Mouse (Mus musculus): Measurements from ENCODE around the gene Peak1. TPM values are rescaled to one million over a fixed set of nuclear protein-coding genes. Genes with fewer than 3 reads are reported as not detected.

Peak1 gene
- polyA plus RNA-seq, 1 experiment = 14.4 TPM

- TF ChIP-seq CTCF (IDR thresholded peaks at IDR 0.05; ENCODE audit: control insufficient read depth, insufficient read depth, insufficient read length) = no peak
- H3K79me2 ChIP-seq (ENCODE audit: control insufficient read depth, insufficient read depth) = no peaks in the 10 kb centered on the region
- no peak overlapping the region for H3ac ChIP-seq (ENCODE audit: control insufficient read depth, insufficient read length, low read depth)
- H3K4me3 ChIP-seq (ENCODE audit: insufficient read depth, poor library complexity, severe bottlenecking) = no peak overlapping the region
- H3K36me3 ChIP-seq (ENCODE audit: control insufficient read depth, insufficient read depth) = no peaks in the 10 kb centered on the region
- no peaks in the 10 kb centered on the region for H3K27me3 ChIP-seq (ENCODE audit: control insufficient read depth, insufficient read depth, insufficient read length)
- no peaks in the 10 kb centered on the region for H3K79me3 ChIP-seq (ENCODE audit: low read depth)
Observed at GRCm38 (mm10) chr9:56195193-56195592, 222.7 kb downstream of the Peak1 start.

GRCm38 (mm10) chr9:56191498-56192455 is 226.1 kb downstream of the Peak1 start:
- TF ChIP-seq CEBPB (IDR thresholded peaks at IDR 0.05; ENCODE audit: low read depth) = no peak
- peak; percentile 39 for TF ChIP-seq MYOD1 (IDR thresholded peaks at IDR 0.05; ENCODE audit: control insufficient read depth, insufficient read length, low read depth)
- Histone ChIP-seq H3K4me3 (ENCODE audit: insufficient read depth, poor library complexity, severe bottlenecking) (no peak overlapping the region), H3ac (ENCODE audit: control insufficient read depth, insufficient read length, low read depth) (no peak overlapping the region), H3K36me3 (ENCODE audit: control insufficient read depth, insufficient read depth) (no peaks in the 10 kb centered on the region), H3K27me3 (ENCODE audit: control insufficient read depth, insufficient read depth, insufficient read length) (no peaks in the 10 kb centered on the region), H3K79me2 (ENCODE audit: control insufficient read depth, insufficient read depth) (no peaks in the 10 kb centered on the region), H3K79me3 (ENCODE audit: low read depth) (no peaks in the 10 kb centered on the region)

DNA sequence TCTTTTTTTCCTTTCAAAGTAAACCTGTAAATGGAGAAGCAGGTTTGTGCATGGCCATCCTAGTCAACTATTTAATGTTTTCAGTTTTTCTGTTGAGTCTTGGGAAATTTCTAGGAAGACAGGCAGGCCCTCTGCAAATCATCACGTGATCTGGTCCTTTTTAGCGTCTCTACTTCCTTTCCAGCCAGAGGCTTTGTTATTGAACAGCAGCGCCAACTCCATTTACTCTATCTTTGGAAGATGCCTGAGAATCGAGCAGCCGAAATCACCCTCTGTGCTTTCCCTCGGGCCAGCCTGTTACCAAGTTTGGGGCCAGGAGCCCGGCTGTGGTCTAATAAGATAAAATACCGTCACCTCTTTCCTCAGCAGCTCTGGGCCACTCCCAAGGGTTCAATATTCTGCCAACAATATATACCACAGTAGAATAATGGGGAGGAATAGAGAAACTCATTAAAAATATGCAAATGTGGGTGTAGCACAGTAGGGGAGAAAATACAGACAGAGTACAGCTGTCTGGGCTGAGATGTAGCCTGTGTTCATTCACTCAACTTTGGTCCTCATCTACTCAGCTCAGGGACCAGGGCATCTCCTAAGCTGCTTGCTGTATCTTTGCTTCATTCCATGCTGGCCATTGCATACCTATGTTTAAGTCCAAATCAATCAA is 237.6 kb downstream of the Peak1 start:
- H3ac ChIP-seq (ENCODE audit: control insufficient read depth, insufficient read length, low read depth) = no peak overlapping the region
- no peaks in the 10 kb centered on the region for H3K36me3 ChIP-seq (ENCODE audit: control insufficient read depth, insufficient read depth)
- TF ChIP-seq USF1 (IDR thresholded peaks at IDR 0.05; ENCODE audit: low read depth) (peak; percentile 48), CEBPB (IDR thresholded peaks at IDR 0.05; ENCODE audit: low read depth) (no peak)
- H3K4me3 ChIP-seq (ENCODE audit: insufficient read depth, poor library complexity, severe bottlenecking) = no peak overlapping the region
- H3K79me2 ChIP-seq (ENCODE audit: control insufficient read depth, insufficient read depth) = no peaks in the 10 kb centered on the region
- H3K79me3 ChIP-seq (ENCODE audit: low read depth) = no peaks in the 10 kb centered on the region
- no peaks in the 10 kb centered on the region for H3K27me3 ChIP-seq (ENCODE audit: control insufficient read depth, insufficient read depth, insufficient read length)

- Histone ChIP-seq H3ac (ENCODE audit: control insufficient read depth, insufficient read length, low read depth) (no peak overlapping the region), H3K27me3 (ENCODE audit: control insufficient read depth, insufficient read depth, insufficient read length) (no peaks in the 10 kb centered on the region), H3K79me2 (ENCODE audit: control insufficient read depth, insufficient read depth) (no peaks in the 10 kb centered on the region), H3K36me3 (ENCODE audit: control insufficient read depth, insufficient read depth) (no peaks in the 10 kb centered on the region), H3K4me3 (ENCODE audit: insufficient read depth, poor library complexity, severe bottlenecking) (no peak overlapping the region), H3K79me3 (ENCODE audit: low read depth) (no peaks in the 10 kb centered on the region)
- TF ChIP-seq USF1 (IDR thresholded peaks at IDR 0.05; ENCODE audit: low read depth) = no peak
- no peak for TF ChIP-seq CEBPB (IDR thresholded peaks at IDR 0.05; ENCODE audit: low read depth)
- TF ChIP-seq MAX (IDR thresholded peaks at IDR 0.05) = no peak
- no peak for TF ChIP-seq MYOG (IDR thresholded peaks at IDR 0.05; ENCODE audit: control insufficient read depth, extremely low read depth, insufficient read length)
- no peak for TF ChIP-seq CTCF (IDR thresholded peaks at IDR 0.05; ENCODE audit: control insufficient read depth, insufficient read depth, insufficient read length)
- TF ChIP-seq FOSL1 (IDR thresholded peaks at IDR 0.05; ENCODE audit: insufficient read depth, low read length, poor library complexity, severe bottlenecking) = no peak
- no peak for TF ChIP-seq MYOD1 (IDR thresholded peaks at IDR 0.05; ENCODE audit: control insufficient read depth, insufficient read length, low read depth)
Observed at GRCm38 (mm10) chr9:56179416-56180117, 238.3 kb downstream of the Peak1 start.

DNA sequence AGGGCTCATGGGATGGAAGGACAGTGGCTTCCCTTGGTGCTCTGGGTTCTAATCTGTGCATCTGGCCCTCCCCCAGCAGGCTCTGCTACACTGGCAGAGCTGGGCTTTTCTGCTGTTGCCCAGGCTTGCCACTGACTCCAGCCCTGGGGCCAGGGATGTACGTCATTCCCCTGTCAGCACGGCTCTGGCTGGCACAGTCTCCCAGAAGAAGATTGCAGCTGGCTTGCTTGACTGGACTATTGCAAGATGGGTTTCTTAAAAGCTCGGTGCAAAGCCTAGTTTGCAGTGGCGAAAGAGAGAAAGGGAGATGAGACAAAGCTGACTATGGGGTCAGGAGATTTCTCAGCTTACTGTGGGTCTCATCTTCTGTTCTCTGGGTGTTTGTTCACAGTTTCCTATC is 240.5 kb downstream of the Peak1 start:
- H3K27me3 ChIP-seq (ENCODE audit: control insufficient read depth, insufficient read depth, insufficient read length) = no peaks in the 10 kb centered on the region
- no peaks in the 10 kb centered on the region for H3K79me2 ChIP-seq (ENCODE audit: control insufficient read depth, insufficient read depth)

More for the DNA sequence above, 240.5 kb downstream of the Peak1 start:
- TF ChIP-seq FOSL1 (IDR thresholded peaks at IDR 0.05; ENCODE audit: insufficient read depth, low read length, poor library complexity, severe bottlenecking) (no peak), CTCF (IDR thresholded peaks at IDR 0.05; ENCODE audit: control insufficient read depth, insufficient read depth, insufficient read length) (no peak), MYOG (IDR thresholded peaks at IDR 0.05; ENCODE audit: control insufficient read depth, extremely low read depth, insufficient read length) (no peak), CEBPB (IDR thresholded peaks at IDR 0.05; ENCODE audit: low read depth) (no peak), MAX (IDR thresholded peaks at IDR 0.05) (no peak), USF1 (IDR thresholded peaks at IDR 0.05; ENCODE audit: low read depth) (no peak), MYOD1 (IDR thresholded peaks at IDR 0.05; ENCODE audit: control insufficient read depth, insufficient read length, low read depth) (no peak)
- Histone ChIP-seq H3K36me3 (ENCODE audit: control insufficient read depth, insufficient read depth) (no peaks in the 10 kb centered on the region), H3K79me3 (ENCODE audit: low read depth) (no peaks in the 10 kb centered on the region), H3ac (ENCODE audit: control insufficient read depth, insufficient read length, low read depth) (no peak overlapping the region), H3K4me3 (ENCODE audit: insufficient read depth, poor library complexity, severe bottlenecking) (no peak overlapping the region)

All from C2C12 (cell line).